Comparison of ENCODE assay signal across 21 mouse cellular contexts in genomic region chr4:56205069-56205468, GRCm38 (mm10).
DNase-seq lines count a peak whose midpoint lies in the region; ATAC-seq lines count a peak whose summit lies in the region.
"Had no signal": no experiment of that assay in that cellular context is flagged by ENCODE, and none has a peak within 500 bp of the region (broad histone marks: within the 10 kb centered on the region; RNA-seq: fewer than 3 reads in every experiment).

No protein-coding gene starts in this region.

- no peak overlapping the region for H3K9ac ChIP-seq in heart, embryonic 15.5 days
- H3K9ac ChIP-seq in embryonic facial prominence, embryonic 14.5 days (ENCODE audit: low read depth, low read length), result no peak overlapping the region
- H3K9ac ChIP-seq in embryonic facial prominence, embryonic 15.5 days, result no peak overlapping the region
- no peak overlapping the region for H3K9ac ChIP-seq in hindbrain, embryonic 13.5 days
- H3K9ac ChIP-seq: embryonic facial prominence, embryonic 12.5 days; forebrain, embryonic 12.5 days had no signal

- no peak for DNase-seq in heart, adult 18-20 months
- DNase-seq in embryonic facial prominence, embryonic 14.5 days (ENCODE audit: low spot score), result peak; percentile 64
- DNase-seq: adrenal gland, adult 2 months; adrenal gland, postnatal 10 days; adrenal gland, postnatal 25 days; cerebellum, adult 11 months; cerebellum, adult 18-20 months; cerebellum, adult 8-10 months; cerebellum, adult 9-11 months; cerebellum, postnatal 14 days; cerebellum, postnatal 36 days; embryo, embryonic 11 days had no signal

- H3K4me1 ChIP-seq in heart, embryonic 15.5 days (replicated peaks), result peaks cover 4% of the 10 kb centered on the region; the same call in 1 of the 2 replicates
- 0 out of 2 replicates have a peak, but pooled peaks cover 8% of the 10 kb centered on the region for H3K4me1 ChIP-seq in embryonic facial prominence, embryonic 14.5 days (ENCODE audit: control insufficient read depth, insufficient read depth, low read length)
- H3K4me1 ChIP-seq in embryonic facial prominence, embryonic 15.5 days, result peaks cover 10% of the 10 kb centered on the region
- no peaks in the 10 kb centered on the region for H3K4me1 ChIP-seq in hindbrain, embryonic 13.5 days (replicated peaks)
- H3K4me1 ChIP-seq: forebrain, embryonic 10.5 days; forebrain, embryonic 12.5 days had no signal

- H3K27ac ChIP-seq in heart, embryonic 15.5 days, result 0 out of 2 replicates have a peak overlapping the region, but pooled peaks have one; percentile 6
- H3K27ac ChIP-seq in embryonic facial prominence, embryonic 14.5 days (replicated peaks; ENCODE audit: low read depth, low read length), result no peak overlapping the region; the same call in 1 of the 2 replicates
- peak overlapping the region; percentile 71 for H3K27ac ChIP-seq in embryonic facial prominence, embryonic 15.5 days (replicated peaks)
- no peak overlapping the region for H3K27ac ChIP-seq in hindbrain, embryonic 13.5 days
- H3K27ac ChIP-seq: embryonic facial prominence, embryonic 12.5 days; forebrain, embryonic 10.5 days; forebrain, embryonic 12.5 days had no signal

- no peak for ATAC-seq in heart, embryonic 15.5 days (replicated peaks; ENCODE audit: insufficient number of reproducible peaks, insufficient read depth, low FRiP score, low read depth)
- no peak for ATAC-seq in embryonic facial prominence, embryonic 14.5 days (ENCODE audit: low read depth)
- ATAC-seq in embryonic facial prominence, embryonic 15.5 days (ENCODE audit: insufficient number of reproducible peaks, low FRiP score, low TSS enrichment, low read depth), result peak; percentile 54; the same call in 1 of the 2 replicates
- ATAC-seq in hindbrain, embryonic 13.5 days (ENCODE audit: low FRiP score), result no peak
- ATAC-seq: forebrain, embryonic 14.5 days; forebrain, embryonic 16.5 days had no signal

- WGBS in heart, embryonic 15.5 days, result 74% methylated on average over 1 of the region's 1 CpGs
- WGBS in embryonic facial prominence, embryonic 14.5 days, result 32% methylated on average over 1 of the region's 1 CpGs
- 27% methylated on average over 1 of the region's 1 CpGs for WGBS in embryonic facial prominence, embryonic 15.5 days
- WGBS in hindbrain, embryonic 13.5 days, result 85% methylated on average over 1 of the region's 1 CpGs

- H3K9me3 ChIP-seq in heart, embryonic 15.5 days (replicated peaks), result no peaks in the 10 kb centered on the region
- peaks cover 7% of the 10 kb centered on the region; the same call in 1 of the 2 replicates for H3K9me3 ChIP-seq in embryonic facial prominence, embryonic 14.5 days (ENCODE audit: control insufficient read depth, low read length)
- no peaks in the 10 kb centered on the region for H3K9me3 ChIP-seq in embryonic facial prominence, embryonic 15.5 days (replicated peaks)
- H3K9me3 ChIP-seq in hindbrain, embryonic 13.5 days, result no peaks in the 10 kb centered on the region; the same call in 1 of the 2 replicates
- H3K9me3 ChIP-seq: forebrain, embryonic 10.5 days; forebrain, embryonic 12.5 days had no signal

- H3K27me3 ChIP-seq in heart, embryonic 15.5 days, result no peaks in the 10 kb centered on the region
- no peaks in the 10 kb centered on the region for H3K27me3 ChIP-seq in embryonic facial prominence, embryonic 14.5 days (replicated peaks; ENCODE audit: control insufficient read depth, insufficient read depth, low read length)
- H3K27me3 ChIP-seq in embryonic facial prominence, embryonic 15.5 days, result no peaks in the 10 kb centered on the region
- no peaks in the 10 kb centered on the region for H3K27me3 ChIP-seq in hindbrain, embryonic 13.5 days
- H3K27me3 ChIP-seq: embryonic facial prominence, embryonic 12.5 days; forebrain, embryonic 12.5 days had no signal

- no peak overlapping the region for H3K4me3 ChIP-seq in heart, embryonic 15.5 days
- no peak overlapping the region for H3K4me3 ChIP-seq in embryonic facial prominence, embryonic 14.5 days (ENCODE audit: low read depth, low read length)
- no peak overlapping the region for H3K4me3 ChIP-seq in embryonic facial prominence, embryonic 15.5 days (replicated peaks)
- no peak overlapping the region for H3K4me3 ChIP-seq in hindbrain, embryonic 13.5 days
- H3K4me3 ChIP-seq: embryonic facial prominence, embryonic 12.5 days; erythroblast, embryonic 14.5 days; forebrain, embryonic 10.5 days; forebrain, embryonic 12.5 days had no signal

- H3K36me3 ChIP-seq in heart, embryonic 15.5 days, result no peaks in the 10 kb centered on the region
- H3K36me3 ChIP-seq in embryonic facial prominence, embryonic 14.5 days (ENCODE audit: control insufficient read depth, insufficient read depth, low read length), result no peaks in the 10 kb centered on the region
- no peaks in the 10 kb centered on the region for H3K36me3 ChIP-seq in embryonic facial prominence, embryonic 15.5 days
- no peaks in the 10 kb centered on the region for H3K36me3 ChIP-seq in hindbrain, embryonic 13.5 days
- H3K36me3 ChIP-seq: embryonic facial prominence, embryonic 12.5 days; forebrain, embryonic 10.5 days; forebrain, embryonic 12.5 days had no signal

- H3K4me2 ChIP-seq in heart, embryonic 15.5 days, result no peak overlapping the region
- H3K4me2 ChIP-seq in embryonic facial prominence, embryonic 14.5 days (ENCODE audit: low read depth, low read length), result no peak overlapping the region
- H3K4me2 ChIP-seq in embryonic facial prominence, embryonic 15.5 days (replicated peaks), result no peak overlapping the region
- no peak overlapping the region for H3K4me2 ChIP-seq in hindbrain, embryonic 13.5 days
- H3K4me2 ChIP-seq: embryonic facial prominence, embryonic 12.5 days; forebrain, embryonic 12.5 days had no signal

Comparison
In these comparisons a context has a peak if more than half of its experiments do, and no peak if none do; other contexts are left out.
1. H3K27ac ChIP-seq: peak in heart, embryonic 15.5 days (single experiment) and embryonic facial prominence, embryonic 15.5 days (single experiment); none in embryonic facial prominence, embryonic 14.5 days (single experiment) and hindbrain, embryonic 13.5 days (single experiment).